Mouse (Mus musculus) hindbrain, embryonic 13.5 days (tissue): ENCODE results near the gene Dnaaf3. TPM values are rescaled to one million over a fixed set of nuclear protein-coding genes. Genes with fewer than 3 reads are reported as not detected.
A peak's percentile ranks its signal among the peaks of the same experiment; 100 is the strongest.
"Not testable (repeated sequence)": the region's sequence is repeated elsewhere in the genome, so short reads cannot be mapped to it uniquely, and the experiment has no call there.

Experiments
- ATAC-seq: fragments of 200-750 bp; cut with Nextera tagmentation; 2 replicates; pipeline ENCODE4 v1.8.0; 2017; ENCODE audit warnings: moderate TSS enrichment; ENCODE audit not compliant: low FRiP score
- H3K27ac ChIP-seq: fragments of 300-500 bp; sonication (generic); 2 replicates; pipeline ENCODE4 v1.5.1; 2015; ENCODE audit warnings: inconsistent platforms, mild to moderate bottlenecking, moderate library complexity
- H3K27me3 ChIP-seq: fragments of 300-500 bp; sonication (generic); 2 replicates; pipeline ENCODE4 v1.6.1; 2015; ENCODE audit warnings: mild to moderate bottlenecking, inconsistent platforms
- H3K36me3 ChIP-seq: fragments of 300-500 bp; sonication (generic); 2 replicates; pipeline ENCODE4 v1.6.1; 2015; ENCODE audit warnings: mild to moderate bottlenecking, inconsistent platforms
- H3K4me1 ChIP-seq: fragments of 300-500 bp; sonication (generic); replicated peaks from 2 replicates; pipeline ENCODE4 v1.6.1; 2015; ENCODE audit warnings: inconsistent platforms
- H3K4me2 ChIP-seq: fragments of 300-500 bp; sonication (generic); 2 replicates; pipeline ENCODE4 v1.6.1; 2015; ENCODE audit warnings: inconsistent platforms, mild to moderate bottlenecking, moderate library complexity
- H3K4me3 ChIP-seq: fragments of 300-500 bp; sonication (generic); 2 replicates; pipeline ENCODE4 v1.5.1; 2015; ENCODE audit warnings: mild to moderate bottlenecking, inconsistent platforms
- H3K9ac ChIP-seq: fragments of 300-500 bp; sonication (generic); 2 replicates; pipeline ENCODE4 v1.6.1; 2015; ENCODE audit warnings: mild to moderate bottlenecking, inconsistent platforms
- H3K9me3 ChIP-seq: fragments of 300-500 bp; sonication (generic); 2 replicates; pipeline ENCODE4 v1.6.1; 2016; ENCODE audit warnings: inconsistent platforms
- WGBS: fragments of 180-500 bp; shearing (Covaris S2); methylation state at CpG from one replicate; pipeline ENCODE4 v1.1.7; 2015; 5-methylcytosine and 5-hydroxymethylcytosine counted together
- polyA plus RNA-seq: library from polyadenylated mRNA; unstranded; fragments of >200 nt; fragmentation: Nextera tagmentation; extraction: Ambion mirVana; gene quantifications from 2 replicates; pipeline ENCODE4 v1.2.1, GENCODE M21; 2015

Dnaaf3 gene
- polyA plus RNA-seq, 1 experiment from 2014 or later = 2.8 TPM

DNA sequence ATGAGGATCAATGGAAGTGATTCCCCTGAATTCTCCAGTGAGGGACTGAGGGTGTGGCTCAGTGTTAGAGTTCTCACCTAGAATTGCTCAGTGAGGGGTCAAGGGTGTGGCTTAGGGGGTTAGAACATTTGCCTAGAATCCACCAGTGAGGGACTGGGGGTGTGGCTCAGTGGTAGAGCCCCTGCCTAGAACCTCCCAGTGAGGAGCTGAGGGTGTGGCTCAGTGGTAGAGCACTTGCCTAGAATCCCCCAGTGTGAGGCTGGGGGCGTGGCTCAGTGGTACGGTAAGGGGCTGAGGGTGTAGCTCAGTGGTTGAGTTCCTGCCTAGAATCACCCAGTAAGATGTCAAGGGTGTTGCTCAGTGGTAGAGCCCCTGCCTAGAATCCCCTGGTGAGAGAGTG lies 6.8 kb upstream of the Dnaaf3 start:
- no peak overlapping the region for H3K9ac ChIP-seq
- H3K4me1 ChIP-seq = no peaks in the 10 kb centered on the region
- 78% methylated on average over 2 of the region's 2 CpGs for WGBS
- peak; percentile 48; the same call in 1 of the 2 replicates for ATAC-seq
- no peak overlapping the region for H3K27ac ChIP-seq
- peaks cover 44% of the 10 kb centered on the region for H3K36me3 ChIP-seq
- H3K9me3 ChIP-seq = no peaks in the 10 kb centered on the region
- peaks cover 12% of the 10 kb centered on the region; the same call in 1 of the 2 replicates for H3K27me3 ChIP-seq
- H3K4me2 ChIP-seq = no peak overlapping the region
- H3K4me3 ChIP-seq = no peak overlapping the region

- Histone ChIP-seq H3K36me3 (peaks cover 35% of the 10 kb centered on the region), H3K27ac (no peak overlapping the region), H3K4me2 (no peak overlapping the region), H3K4me1 (peaks cover 3% of the 10 kb centered on the region; the same call in 1 of the 2 replicates), H3K27me3 (peaks cover 16% of the 10 kb centered on the region), H3K9ac (no peak overlapping the region), H3K4me3 (no peak overlapping the region), H3K9me3 (no peaks in the 10 kb centered on the region)
- no peak for ATAC-seq
- 52% methylated on average over 4 of the region's 4 CpGs for WGBS
Measured at GRCm38 (mm10) chr7:4537181-4537580, 4.9 kb upstream of the Dnaaf3 start.

- Histone ChIP-seq H3K4me3 (no peak overlapping the region), H3K27me3 (peaks cover 24% of the 10 kb centered on the region), H3K27ac (no peak overlapping the region), H3K9me3 (no peaks in the 10 kb centered on the region), H3K9ac (no peak overlapping the region), H3K36me3 (peaks cover 27% of the 10 kb centered on the region), H3K4me2 (no peak overlapping the region), H3K4me1 (peaks cover 8% of the 10 kb centered on the region; the same call in 1 of the 2 replicates)
- no peak for ATAC-seq
- 79% methylated on average over 4 of the region's 4 CpGs for WGBS
Measured at GRCm38 (mm10) chr7:4536369-4536768, 4.1 kb upstream of the Dnaaf3 start.

DNA sequence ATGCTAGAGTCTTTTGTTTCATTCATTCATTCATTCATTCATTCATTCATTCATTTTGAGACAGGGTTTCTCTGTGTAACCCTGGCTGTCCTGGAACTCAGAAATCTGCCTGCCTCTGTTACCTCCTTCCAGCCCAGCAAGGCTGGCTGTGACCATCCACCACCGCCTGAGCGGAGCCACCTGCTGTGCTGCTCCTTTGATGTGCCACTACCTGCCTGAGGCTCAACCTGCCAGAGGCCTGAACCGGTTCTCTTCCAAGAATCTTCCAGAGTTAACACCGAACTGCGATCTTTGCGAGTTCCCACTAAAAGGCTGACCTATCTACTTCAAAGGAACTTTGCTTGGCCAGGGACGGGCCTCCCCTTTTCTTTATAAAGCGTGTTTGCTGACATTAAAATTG lies 2.1 kb downstream of the Dnaaf3 start:
- H3K27ac ChIP-seq, H3K9me3 ChIP-seq, H3K9ac ChIP-seq, H3K4me2 ChIP-seq, ATAC-seq, H3K36me3 ChIP-seq, H3K4me3 ChIP-seq: not testable (repeated sequence)
- peaks cover 17% of the 10 kb centered on the region for H3K4me1 ChIP-seq
- WGBS = 56% methylated on average over 8 of the region's 8 CpGs
- peaks cover 38% of the 10 kb centered on the region for H3K27me3 ChIP-seq

GRCm38 (mm10) chr7:4527302-4527689 lies 5.0 kb downstream of the Dnaaf3 start:
- Histone ChIP-seq H3K4me2 (peak overlapping the region; percentile 51), H3K4me1 (peaks cover 15% of the 10 kb centered on the region), H3K36me3 (no peaks in the 10 kb centered on the region), H3K27me3 (peaks cover 30% of the 10 kb centered on the region), H3K4me3 (peak overlapping the region; percentile 29; the same call in 1 of the 2 replicates), H3K27ac (no peak overlapping the region), H3K9ac (peak overlapping the region; percentile 62; the same call in 1 of the 2 replicates), H3K9me3 (no peaks in the 10 kb centered on the region)
- ATAC-seq = peak; percentile 5
- WGBS = 51% methylated on average over 18 of the region's 18 CpGs

- peak; percentile 93 for ATAC-seq
- Histone ChIP-seq H3K36me3 (no peaks in the 10 kb centered on the region), H3K9ac (peak overlapping the region; percentile 62), H3K4me3 (peak overlapping the region; percentile 29), H3K27ac (peak overlapping the region; percentile 46), H3K27me3 (peaks cover 30% of the 10 kb centered on the region; the same call in 1 of the 2 replicates), H3K9me3 (no peaks in the 10 kb centered on the region), H3K4me1 (peaks cover 9% of the 10 kb centered on the region), H3K4me2 (peak overlapping the region; percentile 51)
- WGBS = 24% methylated on average over 40 of the region's 40 CpGs
Measured at GRCm38 (mm10) chr7:4526341-4527301, 5.6 kb downstream of the Dnaaf3 start.

DNA sequence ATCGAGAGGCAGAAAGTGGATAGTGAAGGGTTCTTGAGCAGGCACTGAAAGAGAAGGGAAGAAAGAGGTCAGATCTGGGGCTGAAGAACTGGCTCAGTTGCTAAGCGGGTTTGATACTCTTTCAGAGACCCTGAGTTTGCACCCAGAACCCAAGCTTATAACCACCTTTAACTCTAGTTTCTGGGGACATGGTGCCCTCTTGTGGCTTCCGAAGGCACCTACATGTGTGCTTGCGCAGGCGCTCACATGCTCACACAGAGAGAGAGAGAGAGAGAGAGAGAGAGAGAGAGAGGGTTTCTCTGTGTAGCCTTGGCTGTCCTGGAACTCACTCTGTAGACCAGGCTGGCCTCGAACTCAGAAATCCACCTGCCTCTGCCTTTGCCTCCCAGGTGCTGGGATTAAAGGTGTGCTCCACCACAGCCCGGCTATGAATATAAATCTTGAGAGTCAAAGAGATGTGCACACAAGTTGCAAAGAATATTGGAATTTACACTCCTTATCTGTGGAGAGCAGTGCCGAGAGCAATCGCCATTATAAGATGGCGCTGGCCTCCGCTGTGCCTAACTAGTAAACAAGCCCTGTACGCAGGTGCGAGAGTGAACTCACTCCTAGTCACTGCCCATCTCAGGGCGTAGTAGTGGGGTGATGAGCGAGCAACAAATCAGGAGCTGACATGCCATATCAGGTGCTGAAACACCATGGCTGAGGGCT lies 7.9 kb downstream of the Dnaaf3 start, which contains the start of gene Tnni3:
Gene Tnni3 (minus strand): TSS at position 18 of the 711 bp plus-strand sequence.
- H3K27me3 ChIP-seq = peaks cover 35% of the 10 kb centered on the region
- H3K9me3 ChIP-seq, H3K27ac ChIP-seq, H3K9ac ChIP-seq, ATAC-seq, H3K4me3 ChIP-seq, H3K36me3 ChIP-seq, H3K4me2 ChIP-seq: not testable (repeated sequence)
- H3K4me1 ChIP-seq = peaks cover 17% of the 10 kb centered on the region
- 74% methylated on average over 15 of the region's 15 CpGs for WGBS

GRCm38 (mm10) chr7:4523205-4524130 lies 8.8 kb downstream of the Dnaaf3 start:
- ATAC-seq = no peak
- WGBS = 89% methylated on average over 33 of the region's 33 CpGs
- H3K4me1 ChIP-seq = peaks cover 17% of the 10 kb centered on the region

GRCm38 (mm10) chr7:4522292-4522691 lies 10.0 kb downstream of the Dnaaf3 start:
- Histone ChIP-seq H3K9ac (no peak overlapping the region), H3K27me3 (peaks cover 28% of the 10 kb centered on the region), H3K4me3 (no peak overlapping the region), H3K9me3 (no peaks in the 10 kb centered on the region), H3K36me3 (no peaks in the 10 kb centered on the region), H3K4me1 (peaks cover 15% of the 10 kb centered on the region), H3K4me2 (no peak overlapping the region), H3K27ac (no peak overlapping the region)
- WGBS = 88% methylated on average over 6 of the region's 6 CpGs
- no peak for ATAC-seq

More at GRCm38 (mm10) chr7:4523205-4524130, 8.8 kb downstream of the Dnaaf3 start:
- Histone ChIP-seq H3K27me3 (peaks cover 31% of the 10 kb centered on the region), H3K9me3 (no peaks in the 10 kb centered on the region), H3K4me2 (no peak overlapping the region), H3K27ac (no peak overlapping the region), H3K4me3 (no peak overlapping the region), H3K36me3 (no peaks in the 10 kb centered on the region), H3K9ac (no peak overlapping the region)

DNA sequence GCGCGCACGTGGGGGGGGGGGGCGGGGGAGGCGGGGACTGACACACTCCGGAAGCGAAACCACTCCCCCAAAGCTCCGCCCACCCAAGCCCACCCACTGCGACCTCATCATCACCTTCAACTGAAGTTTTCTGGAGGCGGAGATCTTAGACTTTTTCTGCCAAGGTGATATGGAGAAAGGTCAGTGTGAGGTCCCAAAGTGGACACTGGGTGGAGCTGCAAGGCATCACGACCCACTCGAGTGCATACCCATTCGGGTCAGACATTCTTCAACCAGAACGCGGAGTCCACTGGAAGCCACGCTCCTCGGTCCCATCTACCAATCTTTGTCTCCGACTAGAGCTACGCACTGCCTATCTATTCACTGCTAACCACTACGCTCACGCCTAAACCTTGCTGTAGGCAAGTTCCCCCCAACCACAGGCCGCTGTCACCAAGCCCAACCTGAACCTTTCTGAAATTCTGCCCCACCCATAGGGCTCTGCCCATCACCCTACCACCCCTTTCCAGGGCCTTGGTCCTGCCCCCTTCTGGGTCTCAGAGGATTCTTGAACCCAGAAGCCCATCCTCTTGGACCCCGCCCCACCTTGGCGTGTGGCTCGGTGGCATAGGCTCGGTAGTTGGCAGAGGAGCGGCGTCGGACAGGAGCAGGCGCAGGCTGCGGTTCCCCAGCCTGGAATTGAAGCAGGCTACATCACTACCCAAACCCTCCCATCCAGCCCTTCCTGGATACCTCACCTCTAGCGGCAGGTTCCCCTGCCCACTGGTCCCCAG lies 10.8 kb downstream of the Dnaaf3 start:
- no peak overlapping the region for H3K27ac ChIP-seq
- H3K27me3 ChIP-seq = peaks cover 26% of the 10 kb centered on the region
- no peak for ATAC-seq
- 0 out of 2 replicates have a peak overlapping the region, but pooled peaks have one; percentile 49 for H3K9ac ChIP-seq
- peaks cover 10% of the 10 kb centered on the region for H3K4me1 ChIP-seq
- WGBS = 33% methylated on average over 32 of the region's 32 CpGs
- no peaks in the 10 kb centered on the region for H3K36me3 ChIP-seq
- peak overlapping the region; percentile 28 for H3K4me3 ChIP-seq
- H3K9me3 ChIP-seq = no peaks in the 10 kb centered on the region
- H3K4me2 ChIP-seq = peak overlapping the region; percentile 48

GRCm38 (mm10) chr7:4518487-4518886 lies 13.8 kb downstream of the Dnaaf3 start:
- Histone ChIP-seq H3K4me2 (no peak overlapping the region), H3K9me3 (no peaks in the 10 kb centered on the region), H3K36me3 (no peaks in the 10 kb centered on the region), H3K9ac (no peak overlapping the region), H3K4me1 (peaks cover 21% of the 10 kb centered on the region), H3K4me3 (no peak overlapping the region), H3K27ac (no peak overlapping the region), H3K27me3 (peaks cover 26% of the 10 kb centered on the region)
- 92% methylated on average over 1 of the region's 1 CpGs for WGBS
- ATAC-seq = no peak
